Mouse (Mus musculus): ENCODE measurements around the gene Gpc2. TPM values are rescaled to one million over a fixed set of nuclear protein-coding genes. Genes with fewer than 3 reads are reported as not detected.
A peak's percentile ranks its signal among the peaks of the same experiment; 100 is the strongest.

Gpc2 gene
- 5.7 and 7.7 TPM in 2 replicates for polyA plus RNA-seq (2015; fragmentation: Nextera tagmentation; extraction: Ambion mirVana)

GRCm38 (mm10) chr5:138279585-138280424 is at the start of gene Gpc2, which contains the start of the genes Gm43720 and Stag3:
Gene Gpc2, minus strand, starts transcription at chr5:138280005.
Gene Gm43720, minus strand, starts transcription at chr5:138279958.
Gene Stag3, plus strand, starts transcription at chr5:138280240.
- Histone ChIP-seq H3K4me1 (ENCODE audit: control insufficient read depth, insufficient read depth, low read length) (peaks cover 7% of the 10 kb centered on the region), H3K27me3 (ENCODE audit: control insufficient read depth, insufficient read depth, low read length) (no peaks in the 10 kb centered on the region; the same call in 1 of the 2 replicates), H3K27ac (ENCODE audit: low read length) (peak within 1 kb of the TSS; percentile 9; the same call in 1 of the 2 replicates), H3K4me3 (ENCODE audit: low read length) (peak within 1 kb of the TSS; percentile 65), H3K9ac (ENCODE audit: low read length) (peak within 1 kb of the TSS; percentile 75), H3K9me3 (replicated peaks; ENCODE audit: control insufficient read depth, low read length) (peaks cover 10% of the 10 kb centered on the region), H3K4me2 (ENCODE audit: low read depth, low read length) (peak within 1 kb of the TSS; percentile 95), H3K36me3 (ENCODE audit: control insufficient read depth, insufficient read depth) (no peaks in the 10 kb centered on the region)
- peak; percentile 98 for ATAC-seq (replicated peaks; ENCODE audit: extremely low read depth, insufficient read depth, low FRiP score)
- 1% methylated on average over 56 of the region's 56 CpGs for WGBS

- ATAC-seq (replicated peaks; ENCODE audit: extremely low read depth, insufficient read depth, low FRiP score), result no peak
Observed at GRCm38 (mm10) chr5:138312795-138313194, 33.0 kb upstream of the Gpc2 start.

GRCm38 (mm10) chr5:138299613-138300012 is 19.8 kb upstream of the Gpc2 start:
- Histone ChIP-seq H3K9me3 (replicated peaks; ENCODE audit: control insufficient read depth, low read length) (no peaks in the 10 kb centered on the region), H3K27me3 (ENCODE audit: control insufficient read depth, insufficient read depth, low read length) (no peaks in the 10 kb centered on the region), H3K4me3 (ENCODE audit: low read length) (no peak overlapping the region), H3K27ac (ENCODE audit: low read length) (no peak overlapping the region), H3K4me1 (ENCODE audit: control insufficient read depth, insufficient read depth, low read length) (no peaks in the 10 kb centered on the region), H3K4me2 (ENCODE audit: low read depth, low read length) (no peak overlapping the region), H3K9ac (ENCODE audit: low read length) (no peak overlapping the region), H3K36me3 (ENCODE audit: control insufficient read depth, insufficient read depth) (no peaks in the 10 kb centered on the region)
- ATAC-seq (replicated peaks; ENCODE audit: extremely low read depth, insufficient read depth, low FRiP score), result no peak
- WGBS, result 70% methylated on average over 2 of the region's 2 CpGs

More at GRCm38 (mm10) chr5:138312795-138313194, 33.0 kb upstream of the Gpc2 start:
- Histone ChIP-seq H3K4me1 (ENCODE audit: control insufficient read depth, insufficient read depth, low read length) (no peaks in the 10 kb centered on the region), H3K4me3 (ENCODE audit: low read length) (no peak overlapping the region), H3K4me2 (ENCODE audit: low read depth, low read length) (no peak overlapping the region), H3K9ac (ENCODE audit: low read length) (no peak overlapping the region), H3K27ac (ENCODE audit: low read length) (no peak overlapping the region), H3K27me3 (ENCODE audit: control insufficient read depth, insufficient read depth, low read length) (no peaks in the 10 kb centered on the region), H3K36me3 (ENCODE audit: control insufficient read depth, insufficient read depth) (no peaks in the 10 kb centered on the region), H3K9me3 (replicated peaks; ENCODE audit: control insufficient read depth, low read length) (no peaks in the 10 kb centered on the region)
- WGBS, result 76% methylated on average over 3 of the region's 3 CpGs

- H3K9me3 ChIP-seq (replicated peaks; ENCODE audit: control insufficient read depth, low read length), result no peaks in the 10 kb centered on the region
- no peaks in the 10 kb centered on the region for H3K27me3 ChIP-seq (ENCODE audit: control insufficient read depth, insufficient read depth, low read length)
- H3K4me1 ChIP-seq (ENCODE audit: control insufficient read depth, insufficient read depth, low read length), result no peaks in the 10 kb centered on the region
- no peak overlapping the region for H3K27ac ChIP-seq (ENCODE audit: low read length)
- no peaks in the 10 kb centered on the region for H3K36me3 ChIP-seq (ENCODE audit: control insufficient read depth, insufficient read depth)
- no peak overlapping the region for H3K4me3 ChIP-seq (ENCODE audit: low read length)
- no peak overlapping the region for H3K9ac ChIP-seq (ENCODE audit: low read length)
- no peak for ATAC-seq (replicated peaks; ENCODE audit: extremely low read depth, insufficient read depth, low FRiP score)
- H3K4me2 ChIP-seq (ENCODE audit: low read depth, low read length), result no peak overlapping the region
Observed at GRCm38 (mm10) chr5:138294158-138294557, 14.4 kb upstream of the Gpc2 start.

- peaks cover 2% of the 10 kb centered on the region for H3K9me3 ChIP-seq (replicated peaks; ENCODE audit: control insufficient read depth, low read length)
- H3K27me3 ChIP-seq (ENCODE audit: control insufficient read depth, insufficient read depth, low read length), result no peaks in the 10 kb centered on the region
- no peak for ATAC-seq (replicated peaks; ENCODE audit: extremely low read depth, insufficient read depth, low FRiP score)
- no peak overlapping the region for H3K27ac ChIP-seq (ENCODE audit: low read length)
- 73% methylated on average over 1 of the region's 1 CpGs for WGBS
- no peaks in the 10 kb centered on the region for H3K36me3 ChIP-seq (ENCODE audit: control insufficient read depth, insufficient read depth)
- H3K9ac ChIP-seq (ENCODE audit: low read length), result no peak overlapping the region
- H3K4me2 ChIP-seq (ENCODE audit: low read depth, low read length), result no peak overlapping the region
- H3K4me3 ChIP-seq (ENCODE audit: low read length), result no peak overlapping the region
- H3K4me1 ChIP-seq (ENCODE audit: control insufficient read depth, insufficient read depth, low read length), result no peaks in the 10 kb centered on the region
Observed at GRCm38 (mm10) chr5:138291638-138292037, 11.8 kb upstream of the Gpc2 start.

GRCm38 (mm10) chr5:138287861-138288260 is 8.1 kb upstream of the Gpc2 start:
- WGBS, result 60% methylated on average over 3 of the region's 3 CpGs
- no peak for ATAC-seq (replicated peaks; ENCODE audit: extremely low read depth, insufficient read depth, low FRiP score)

GRCm38 (mm10) chr5:138283540-138283939 is 3.7 kb upstream of the Gpc2 start:
- H3K4me1 ChIP-seq (ENCODE audit: control insufficient read depth, insufficient read depth, low read length), result peaks cover 6% of the 10 kb centered on the region
- no peaks in the 10 kb centered on the region for H3K27me3 ChIP-seq (ENCODE audit: control insufficient read depth, insufficient read depth, low read length)
- H3K9me3 ChIP-seq (replicated peaks; ENCODE audit: control insufficient read depth, low read length), result peaks cover 12% of the 10 kb centered on the region
- no peak overlapping the region for H3K4me3 ChIP-seq (ENCODE audit: low read length)
- no peak overlapping the region for H3K4me2 ChIP-seq (ENCODE audit: low read depth, low read length)
- no peak overlapping the region for H3K27ac ChIP-seq (ENCODE audit: low read length)
- H3K9ac ChIP-seq (ENCODE audit: low read length), result no peak overlapping the region
- no peaks in the 10 kb centered on the region for H3K36me3 ChIP-seq (ENCODE audit: control insufficient read depth, insufficient read depth)
- WGBS, result 55% methylated on average over 1 of the region's 1 CpGs
- no peak for ATAC-seq (replicated peaks; ENCODE audit: extremely low read depth, insufficient read depth, low FRiP score)

More at GRCm38 (mm10) chr5:138287861-138288260, 8.1 kb upstream of the Gpc2 start:
- Histone ChIP-seq H3K9me3 (replicated peaks; ENCODE audit: control insufficient read depth, low read length) (peaks cover 2% of the 10 kb centered on the region), H3K27me3 (ENCODE audit: control insufficient read depth, insufficient read depth, low read length) (no peaks in the 10 kb centered on the region), H3K4me2 (ENCODE audit: low read depth, low read length) (no peak overlapping the region), H3K4me1 (ENCODE audit: control insufficient read depth, insufficient read depth, low read length) (no peaks in the 10 kb centered on the region), H3K27ac (ENCODE audit: low read length) (no peak overlapping the region), H3K4me3 (ENCODE audit: low read length) (no peak overlapping the region), H3K36me3 (ENCODE audit: control insufficient read depth, insufficient read depth) (no peaks in the 10 kb centered on the region), H3K9ac (ENCODE audit: low read length) (no peak overlapping the region)

- Histone ChIP-seq H3K27ac (ENCODE audit: low read length) (no peak overlapping the region), H3K4me3 (ENCODE audit: low read length) (no peak overlapping the region), H3K36me3 (ENCODE audit: control insufficient read depth, insufficient read depth) (no peaks in the 10 kb centered on the region), H3K9ac (ENCODE audit: low read length) (no peak overlapping the region), H3K27me3 (ENCODE audit: control insufficient read depth, insufficient read depth, low read length) (no peaks in the 10 kb centered on the region), H3K4me2 (ENCODE audit: low read depth, low read length) (no peak overlapping the region), H3K9me3 (replicated peaks; ENCODE audit: control insufficient read depth, low read length) (peaks cover 10% of the 10 kb centered on the region), H3K4me1 (ENCODE audit: control insufficient read depth, insufficient read depth, low read length) (peaks cover 6% of the 10 kb centered on the region)
- WGBS, result 71% methylated on average over 2 of the region's 2 CpGs
- no peak for ATAC-seq (replicated peaks; ENCODE audit: extremely low read depth, insufficient read depth, low FRiP score)
Observed at GRCm38 (mm10) chr5:138281798-138282197, 2.0 kb upstream of the Gpc2 start.

- Histone ChIP-seq H3K4me1 (ENCODE audit: control insufficient read depth, insufficient read depth, low read length) (peaks cover 6% of the 10 kb centered on the region), H3K36me3 (ENCODE audit: control insufficient read depth, insufficient read depth) (no peaks in the 10 kb centered on the region), H3K4me3 (ENCODE audit: low read length) (no peak overlapping the region), H3K9ac (ENCODE audit: low read length) (no peak overlapping the region), H3K4me2 (ENCODE audit: low read depth, low read length) (no peak overlapping the region), H3K9me3 (replicated peaks; ENCODE audit: control insufficient read depth, low read length) (peaks cover 10% of the 10 kb centered on the region), H3K27ac (ENCODE audit: low read length) (no peak overlapping the region), H3K27me3 (ENCODE audit: control insufficient read depth, insufficient read depth, low read length) (no peaks in the 10 kb centered on the region; the same call in 1 of the 2 replicates)
- WGBS, result 86% methylated on average over 15 of the region's 15 CpGs
- no peak for ATAC-seq (replicated peaks; ENCODE audit: extremely low read depth, insufficient read depth, low FRiP score)
Observed at GRCm38 (mm10) chr5:138280829-138281228, 1.0 kb upstream of the Gpc2 start.
